Mouse (Mus musculus) heart, postnatal 0 days (tissue): ENCODE measurements around the gene Gm10230. TPM values are rescaled to one million over a fixed set of nuclear protein-coding genes. Genes with fewer than 3 reads are reported as not detected.
"Not testable (repeated sequence)": the region's sequence is repeated elsewhere in the genome, so short reads cannot be mapped to it uniquely, and the experiment has no call there.

Source experiments
- ATAC-seq: fragments of 200-750 bp; cut with Nextera tagmentation; 2 replicates; pipeline ENCODE4 v1.8.0; 2017; ENCODE audit warnings: low read depth, moderate number of reproducible peaks, moderate library complexity; ENCODE audit not compliant: insufficient read depth
- DNase-seq: peaks from one replicate; pipeline ENCODE4 v3.0.0-alpha.2; 2016; ENCODE audit warnings: low spot score
- H3K27ac ChIP-seq: fragments of 300-500 bp; sonication (generic); 2 replicates; pipeline ENCODE4 v1.5.1; 2014; ENCODE audit warnings: low read depth, mild to moderate bottlenecking
- H3K27me3 ChIP-seq: fragments of 300-500 bp; sonication (generic); 2 replicates; pipeline ENCODE4 v1.6.1; 2014; ENCODE audit warnings: low read length, mixed read lengths; ENCODE audit not compliant: control insufficient read depth, insufficient read depth
- H3K36me3 ChIP-seq: fragments of 300-500 bp; sonication (generic); replicated peaks from 2 replicates; pipeline ENCODE4 v1.6.1; 2014; ENCODE audit warnings: low read length, mixed read lengths; ENCODE audit not compliant: control insufficient read depth, insufficient read depth
- H3K4me1 ChIP-seq: fragments of 300-500 bp; sonication (generic); 2 replicates; pipeline ENCODE4 v1.6.1; 2014; ENCODE audit warnings: antibody characterized with exemption; ENCODE audit not compliant: control insufficient read depth, insufficient read depth
- H3K4me2 ChIP-seq: fragments of 300-500 bp; sonication (generic); 2 replicates; pipeline ENCODE4 v1.6.1; 2014; ENCODE audit warnings: low read depth, mild to moderate bottlenecking, low read length, moderate library complexity
- H3K4me3 ChIP-seq: fragments of 300-500 bp; sonication (generic); 2 replicates; pipeline ENCODE4 v1.5.1; 2014; ENCODE audit warnings: low read depth, low read length
- H3K9ac ChIP-seq: fragments of 300-500 bp; sonication (generic); replicated peaks from 2 replicates; pipeline ENCODE4 v1.6.1; 2014; ENCODE audit warnings: low read depth, low read length, mixed read lengths
- H3K9me3 ChIP-seq: fragments of 300-500 bp; sonication (generic); replicated peaks from 2 replicates; pipeline ENCODE4 v1.6.1; 2016; ENCODE audit warnings: low read length; ENCODE audit not compliant: control insufficient read depth
- WGBS: fragments of 180-500 bp; shearing (Covaris S2); extraction: QIAGEN DNeasy Blood & Tissue Kit; methylation state at CpG from one replicate; pipeline ENCODE4 v1.1.7; 2014; 5-methylcytosine and 5-hydroxymethylcytosine counted together
- microRNA-seq: library from miRNA; unstranded; fragments of <30 nt; microRNA quantifications from one replicate; pipeline ENCODE4, GENCODE M21; 2016
- polyA plus RNA-seq: library from polyadenylated mRNA; unstranded; fragments of >200 nt; fragmentation: Nextera tagmentation; extraction: Ambion mirVana; gene quantifications from 2 replicates; pipeline ENCODE4 v1.2.1, GENCODE M21; 2015
- total RNA-seq: library from RNA; depleted of rRNA; stranded (reverse); fragments of >200 nt; gene quantifications from 2 replicates; pipeline ENCODE4 v1.2.3, GENCODE M21; 2014; ENCODE audit warnings: low replicate concordance; rRNA removed

Gene Gm10230
- total RNA-seq, result not detected in 2 replicates
- polyA plus RNA-seq, result not detected in 2 replicates

GRCm38 (mm10) chrX:27494782-27495181 lies at the start of gene Gm10230:
Gm10230 (minus strand) TSS chrX:27494882.
- ATAC-seq, H3K9me3 ChIP-seq, H3K36me3 ChIP-seq, H3K9ac ChIP-seq, H3K4me3 ChIP-seq, H3K4me2 ChIP-seq, H3K4me1 ChIP-seq, H3K27me3 ChIP-seq, H3K27ac ChIP-seq, DNase-seq: not testable (repeated sequence)
- WGBS, result no CpG with 5 or more reads among the region's 7 CpGs

Small RNA genes within 50 kb of the gene (microRNA-seq; reads per million reads assigned to microRNA genes)
- gene Gm44452, result not detected
